Mouse (Mus musculus) bone marrow, adult 2 months (tissue): ENCODE measurements around the gene Kcnip1. TPM values are rescaled to one million over a fixed set of nuclear protein-coding genes. Genes with fewer than 3 reads are reported as not detected.

Experiments
- H3K27ac ChIP-seq: fragments of 200-500 bp; 2 replicates; pipeline ENCODE4 v1.5.1; 2012; ENCODE audit warnings: low read depth, mild to moderate bottlenecking, control low read depth, inconsistent platforms, low read length; ENCODE audit not compliant: control insufficient read depth, poor library complexity, insufficient read depth
- H3K4me1 ChIP-seq: fragments of 200-500 bp; 2 replicates; pipeline ENCODE4 v1.6.1; 2011; ENCODE audit warnings: low read length; ENCODE audit not compliant: control insufficient read depth, insufficient read depth
- H3K4me3 ChIP-seq: fragments of 200-500 bp; replicated peaks from 2 replicates; pipeline ENCODE3; 2011; ENCODE audit warnings: mild to moderate bottlenecking, low read depth, low read length, control low read depth; ENCODE audit not compliant: control insufficient read depth
- CTCF ChIP-seq: fragments of 200-500 bp; IDR thresholded peaks from 2 replicates; pipeline ENCODE4 v1.5.1; 2011; ENCODE audit warnings: low read length, control low read depth; ENCODE audit not compliant: control insufficient read depth, insufficient read depth
- POLR2A ChIP-seq: fragments of 200-500 bp; IDR thresholded peaks from 2 replicates; pipeline ENCODE4 v1.6.1; 2011; ENCODE audit warnings: low read depth, mild to moderate bottlenecking, control low read depth, low read length, borderline replicate concordance; ENCODE audit not compliant: control insufficient read depth
- WGBS: fragments of 180-500 bp; shearing (Covaris S2); methylation state at CpG from one replicate; pipeline ENCODE4 v1.1.7; 2018; 5-methylcytosine and 5-hydroxymethylcytosine counted together
- polyA plus RNA-seq: library from polyadenylated mRNA; stranded (reverse); fragments of >200 nt; gene quantifications from 2 replicates; pipeline ENCODE4 v1.2.4, GENCODE M21; 2011; ENCODE audit warnings: low replicate concordance; ENCODE audit not compliant: missing spikeins, insufficient read depth, insufficient read length

Gene Kcnip1
- polyA plus RNA-seq, 1 experiment: not detected

GRCm38 (mm10) chr11:33818861-33819503, 174.0 kb downstream of the Kcnip1 start:
- TF ChIP-seq CTCF: no peak
- TF ChIP-seq POLR2A: no peak
- no peak overlapping the region for H3K27ac ChIP-seq
- H3K4me1 ChIP-seq: no peaks in the 10 kb centered on the region
- 63% methylated on average over 5 of the region's 5 CpGs for WGBS
- no peak overlapping the region for H3K4me3 ChIP-seq

GRCm38 (mm10) chr11:33816020-33816419, 176.9 kb downstream of the Kcnip1 start:
- Histone ChIP-seq H3K4me3 (no peak overlapping the region), H3K4me1 (no peaks in the 10 kb centered on the region), H3K27ac (no peak overlapping the region)
- WGBS: 66% methylated on average over 3 of the region's 3 CpGs
- TF ChIP-seq CTCF (no peak), POLR2A (no peak)

- no peak for TF ChIP-seq POLR2A
- no peak for TF ChIP-seq CTCF
- Histone ChIP-seq H3K4me1 (no peaks in the 10 kb centered on the region), H3K27ac (no peak overlapping the region), H3K4me3 (no peak overlapping the region)
- WGBS: 68% methylated on average over 7 of the region's 7 CpGs
These were observed 182.8 kb downstream of the Kcnip1 start for GRCm38 (mm10) chr11:33810105-33810504.

GRCm38 (mm10) chr11:33803093-33803492, 189.9 kb downstream of the Kcnip1 start:
- Histone ChIP-seq H3K4me1 (no peaks in the 10 kb centered on the region), H3K27ac (no peak overlapping the region), H3K4me3 (no peak overlapping the region)
- 88% methylated on average over 2 of the region's 2 CpGs for WGBS
- no peak for TF ChIP-seq POLR2A

GRCm38 (mm10) chr11:33800436-33801088, 192.4 kb downstream of the Kcnip1 start:
- Histone ChIP-seq H3K4me3 (no peak overlapping the region), H3K4me1 (no peaks in the 10 kb centered on the region), H3K27ac (no peak overlapping the region)
- TF ChIP-seq POLR2A (no peak), CTCF (no peak)
- WGBS: 69% methylated on average over 10 of the region's 10 CpGs

- Histone ChIP-seq H3K4me1 (no peaks in the 10 kb centered on the region), H3K27ac (no peak overlapping the region), H3K4me3 (no peak overlapping the region)
- 11% methylated on average over 1 of the region's 1 CpGs for WGBS
- TF ChIP-seq CTCF: no peak
- TF ChIP-seq POLR2A: no peak
These were observed 193.0 kb downstream of the Kcnip1 start for GRCm38 (mm10) chr11:33799933-33800332.

GRCm38 (mm10) chr11:33798094-33798648, 194.8 kb downstream of the Kcnip1 start:
- WGBS: 66% methylated on average over 12 of the region's 12 CpGs
- Histone ChIP-seq H3K4me1 (no peaks in the 10 kb centered on the region), H3K4me3 (no peak overlapping the region), H3K27ac (no peak overlapping the region)
- no peak for TF ChIP-seq CTCF
- TF ChIP-seq POLR2A: no peak

- TF ChIP-seq POLR2A (no peak), CTCF (no peak)
- Histone ChIP-seq H3K27ac (no peak overlapping the region), H3K4me3 (no peak overlapping the region), H3K4me1 (no peaks in the 10 kb centered on the region)
- WGBS: 35% methylated on average over 5 of the region's 5 CpGs
These were observed 205.6 kb downstream of the Kcnip1 start for GRCm38 (mm10) chr11:33787362-33787761.

- no peak overlapping the region for H3K27ac ChIP-seq
- WGBS: 70% methylated on average over 4 of the region's 4 CpGs
- no peak overlapping the region for H3K4me3 ChIP-seq
- no peaks in the 10 kb centered on the region for H3K4me1 ChIP-seq
- TF ChIP-seq POLR2A (no peak), CTCF (no peak)
These were observed 206.4 kb downstream of the Kcnip1 start for GRCm38 (mm10) chr11:33786572-33786971.
